Mouse (Mus musculus) cerebellum, adult 11-12 months (tissue): ENCODE results near the gene Gm21988.
A peak's percentile ranks its signal among the peaks of the same experiment; 100 is the strongest.

Source experiments
- DNase-seq: peaks from one replicate; pipeline ENCODE4 v3.0.0; 2022

Gm21988 gene

GRCm38 (mm10) chr11:70239541-70240279 lies at the start of gene Gm21988, which contains the start of gene Rnasek:
Gene Gm21988, minus strand, starts transcription at chr11:70239830.
Gene Rnasek, minus strand, starts transcription at chr11:70239842.
- DNase-seq: peak; percentile 84

GRCm38 (mm10) chr11:70289236-70289635 lies 49.6 kb upstream of the Gm21988 start:
- no peak for DNase-seq

- no peak for DNase-seq
Observed at GRCm38 (mm10) chr11:70288102-70288501, 48.5 kb upstream of the Gm21988 start.

- DNase-seq: no peak
Observed at GRCm38 (mm10) chr11:70285686-70286085, 46.1 kb upstream of the Gm21988 start.

GRCm38 (mm10) chr11:70284757-70285156 lies 45.1 kb upstream of the Gm21988 start:
- DNase-seq: no peak

GRCm38 (mm10) chr11:70283666-70284065 lies 44.0 kb upstream of the Gm21988 start:
- no peak for DNase-seq

- DNase-seq: no peak
Observed at GRCm38 (mm10) chr11:70280441-70280840, 40.8 kb upstream of the Gm21988 start.

GRCm38 (mm10) chr11:70278961-70279360 lies 39.3 kb upstream of the Gm21988 start:
- DNase-seq: no peak

GRCm38 (mm10) chr11:70271641-70272040 lies 32.0 kb upstream of the Gm21988 start:
- no peak for DNase-seq

GRCm38 (mm10) chr11:70266405-70266804 lies 26.8 kb upstream of the Gm21988 start:
- no peak for DNase-seq

GRCm38 (mm10) chr11:70265819-70266218 lies 26.2 kb upstream of the Gm21988 start:
- DNase-seq: no peak

GRCm38 (mm10) chr11:70265252-70265651 lies 25.6 kb upstream of the Gm21988 start:
- DNase-seq: no peak

GRCm38 (mm10) chr11:70259035-70259434 lies 19.4 kb upstream of the Gm21988 start:
- DNase-seq: no peak

GRCm38 (mm10) chr11:70254931-70255531 lies 15.4 kb upstream of the Gm21988 start, which contains the start of gene Alox12:
Gene Alox12, minus strand, starts transcription at chr11:70255353.
- no peak for DNase-seq

- no peak for DNase-seq
Observed at GRCm38 (mm10) chr11:70254337-70254736, 14.7 kb upstream of the Gm21988 start.

GRCm38 (mm10) chr11:70251853-70252252 lies 12.2 kb upstream of the Gm21988 start:
- DNase-seq: no peak

- DNase-seq: no peak
Observed at GRCm38 (mm10) chr11:70250150-70250549, 10.5 kb upstream of the Gm21988 start.

- DNase-seq: peak; percentile 42
Observed at GRCm38 (mm10) chr11:70247136-70247845, 7.7 kb upstream of the Gm21988 start.

- DNase-seq: peak; percentile 23
Observed at GRCm38 (mm10) chr11:70242591-70242990, 3.0 kb upstream of the Gm21988 start.

- peak; percentile 52 for DNase-seq
Observed at GRCm38 (mm10) chr11:70238591-70239440, 814 bp downstream of the Gm21988 start.

GRCm38 (mm10) chr11:70237457-70238167 lies 2.0 kb downstream of the Gm21988 start, which contains the start of gene 0610010K14Rik:
Gene 0610010K14Rik, minus strand, starts transcription at chr11:70237914.
- peak; percentile 98 for DNase-seq

- peak; percentile 59 for DNase-seq
Observed at GRCm38 (mm10) chr11:70236717-70237116, 2.9 kb downstream of the Gm21988 start.
